ENCODE assay signal across 8 mouse cellular contexts in genomic region chr9:78520127-78520779, GRCm38 (mm10). TPM values are rescaled to one million over a fixed set of nuclear protein-coding genes. Genes with fewer than 3 reads are reported as not detected.
DNase-seq lines count a peak whose midpoint lies in the region; ATAC-seq lines count a peak whose summit lies in the region.

No protein-coding gene starts in this region.

- peak overlapping the region; percentile 51 for H3K9ac ChIP-seq in embryonic facial prominence, embryonic 12.5 days
- peak overlapping the region; percentile 54 for H3K9ac ChIP-seq in liver, embryonic 13.5 days

- H3K9me3 ChIP-seq in megakaryocyte, embryonic 14.5 days, result peaks cover 3% of the 10 kb centered on the region; the same call in 1 of the 2 replicates
- no peaks in the 10 kb centered on the region for H3K9me3 ChIP-seq in embryonic facial prominence, embryonic 12.5 days
- H3K9me3 ChIP-seq in liver, embryonic 13.5 days (replicated peaks), result no peaks in the 10 kb centered on the region

- WGBS in embryonic facial prominence, embryonic 12.5 days, result 2% methylated on average over 15 of the region's 15 CpGs
- 23% methylated on average over 15 of the region's 15 CpGs for WGBS in liver, embryonic 13.5 days (ENCODE audit: insufficient replicate concordance)

- peak overlapping the region; percentile 70 for H3K27ac ChIP-seq in embryonic facial prominence, embryonic 12.5 days
- peak overlapping the region; percentile 71 for H3K27ac ChIP-seq in liver, embryonic 13.5 days

- peaks cover 29% of the 10 kb centered on the region for H3K27me3 ChIP-seq in megakaryocyte, embryonic 14.5 days (replicated peaks)
- H3K27me3 ChIP-seq in embryonic facial prominence, embryonic 12.5 days, result no peaks in the 10 kb centered on the region
- 0 out of 2 replicates have a peak, but pooled peaks cover 3% of the 10 kb centered on the region for H3K27me3 ChIP-seq in liver, embryonic 13.5 days

- peak overlapping the region; percentile 13 for H3K4me3 ChIP-seq in megakaryocyte, embryonic 14.5 days (replicated peaks)
- peak overlapping the region; percentile 48 for H3K4me3 ChIP-seq in embryonic facial prominence, embryonic 12.5 days
- peak overlapping the region; percentile 50 for H3K4me3 ChIP-seq in liver, embryonic 13.5 days (replicated peaks)

- peak overlapping the region; percentile 90 for H3K4me2 ChIP-seq in embryonic facial prominence, embryonic 12.5 days (replicated peaks)
- H3K4me2 ChIP-seq in liver, embryonic 13.5 days, result peak overlapping the region; percentile 73

- peak; percentile 97 for DNase-seq in hindlimb bud, embryonic 11.5 days (ENCODE audit: extremely low spot score, low read depth, low spot score)
- DNase-seq in liver, embryonic 13.5 days, result no peak
- peak; percentile 31 for DNase-seq in ovary, postnatal 14 days (ENCODE audit: low spot score)
- DNase-seq in spleen, adult 12 weeks (ENCODE audit: low spot score), result no peak
- no peak for DNase-seq in T-cell, adult 2 months (ENCODE audit: low spot score)

- no peaks in the 10 kb centered on the region for H3K36me3 ChIP-seq in megakaryocyte, embryonic 14.5 days (replicated peaks; ENCODE audit: low read length)
- no peaks in the 10 kb centered on the region for H3K36me3 ChIP-seq in embryonic facial prominence, embryonic 12.5 days
- H3K36me3 ChIP-seq in liver, embryonic 13.5 days, result no peaks in the 10 kb centered on the region

- ATAC-seq in megakaryocyte, adult 5-6 weeks (ENCODE audit: poor library complexity, severe bottlenecking), result no peak
- ATAC-seq in embryonic facial prominence, embryonic 12.5 days (ENCODE audit: insufficient number of reproducible peaks, insufficient read depth, low FRiP score, low TSS enrichment), result peak; percentile 38; the same call in 1 of the 2 replicates
- ATAC-seq in liver, embryonic 13.5 days (ENCODE audit: low read depth), result peak; percentile 16; the same call in 1 of the 2 replicates

- peaks cover 25% of the 10 kb centered on the region for H3K4me1 ChIP-seq in megakaryocyte, embryonic 14.5 days
- peaks cover 15% of the 10 kb centered on the region for H3K4me1 ChIP-seq in embryonic facial prominence, embryonic 12.5 days
- H3K4me1 ChIP-seq in liver, embryonic 13.5 days (replicated peaks), result peaks cover 47% of the 10 kb centered on the region

RNA-seq across cellular contexts. Expression of gene Eef1a1, which starts 31.3 kb away (rescaled TPM):
- polyA plus RNA-seq in megakaryocyte, embryonic 14.5 days (2012; ENCODE audit: insufficient read depth, low replicate concordance), result 154 and 597 TPM in 2 replicates
- 11,658 and 12,645 TPM in 2 replicates for total RNA-seq in megakaryocyte, adult 5-6 weeks (2015)
- total RNA-seq in megakaryocyte, adult 5-6 weeks (2017), result 9,740 and 9,937 TPM in 2 replicates
- polyA plus RNA-seq in embryonic facial prominence, embryonic 12.5 days (2016; fragmentation: Nextera tagmentation; extraction: Ambion mirVana), result 3,992 and 4,191 TPM in 2 replicates
- polyA plus RNA-seq in liver, embryonic 13.5 days (2015; fragmentation: Nextera tagmentation; extraction: Ambion mirVana), result 2,607 and 2,711 TPM in 2 replicates

Comparison
In these comparisons a context has a peak if more than half of its experiments do, and no peak if none do; other contexts are left out.
1. DNase-seq: peak in hindlimb bud, embryonic 11.5 days (single experiment) and ovary, postnatal 14 days (single experiment); none in liver, embryonic 13.5 days (single experiment), spleen, adult 12 weeks (single experiment) and T-cell, adult 2 months (single experiment).
2. Peak in every context shown above with its lines, with median percentiles within 50 percentile points of each other: H3K4me3 ChIP-seq.